Mouse (Mus musculus): ENCODE results near the gene Tssk6. TPM values are rescaled to one million over a fixed set of nuclear protein-coding genes. Genes with fewer than 3 reads are reported as not detected.

Gene Tssk6
- polyA plus RNA-seq, 1 experiment from 2014 or later: 2.3 TPM

DNA sequence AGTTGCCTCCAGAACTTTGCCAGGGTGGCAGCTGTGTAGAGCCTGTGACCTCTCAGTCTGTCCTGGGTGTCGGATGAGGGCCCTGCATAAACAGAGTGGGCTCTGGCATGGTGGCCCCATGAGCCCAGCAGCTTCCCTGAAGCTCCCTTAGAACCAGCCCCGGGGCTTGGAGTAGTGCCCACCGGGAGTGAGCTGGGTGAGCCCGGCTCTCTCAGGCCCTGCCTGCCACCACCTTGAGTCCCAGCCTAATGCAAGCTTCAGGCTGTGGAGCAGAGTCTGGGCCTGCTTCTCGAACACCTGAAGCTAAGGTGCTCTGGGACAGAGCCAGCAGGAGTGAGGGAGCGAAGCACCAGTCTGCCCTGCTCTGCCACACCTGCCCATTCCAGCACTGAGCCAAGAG is 31.1 kb upstream of the Tssk6 start:
- no peaks in the 10 kb centered on the region for H3K36me3 ChIP-seq (ENCODE audit: control insufficient read depth, insufficient read depth, low read length)
- no peak for ATAC-seq (ENCODE audit: insufficient read depth, low FRiP score)
- H3K4me3 ChIP-seq (replicated peaks; ENCODE audit: low read length): no peak overlapping the region
- H3K9ac ChIP-seq (ENCODE audit: low read length): no peak overlapping the region
- WGBS: 87% methylated on average over 6 of the region's 6 CpGs
- no peaks in the 10 kb centered on the region for H3K4me1 ChIP-seq (ENCODE audit: control insufficient read depth, insufficient read depth, low read length)
- no peaks in the 10 kb centered on the region for H3K27me3 ChIP-seq (ENCODE audit: control insufficient read depth, insufficient read depth, low read length)
- no peak overlapping the region for H3K27ac ChIP-seq (ENCODE audit: low read length)
- H3K4me2 ChIP-seq (ENCODE audit: low read depth, low read length): no peak overlapping the region
- H3K9me3 ChIP-seq (replicated peaks; ENCODE audit: control insufficient read depth, low read length): no peaks in the 10 kb centered on the region

DNA sequence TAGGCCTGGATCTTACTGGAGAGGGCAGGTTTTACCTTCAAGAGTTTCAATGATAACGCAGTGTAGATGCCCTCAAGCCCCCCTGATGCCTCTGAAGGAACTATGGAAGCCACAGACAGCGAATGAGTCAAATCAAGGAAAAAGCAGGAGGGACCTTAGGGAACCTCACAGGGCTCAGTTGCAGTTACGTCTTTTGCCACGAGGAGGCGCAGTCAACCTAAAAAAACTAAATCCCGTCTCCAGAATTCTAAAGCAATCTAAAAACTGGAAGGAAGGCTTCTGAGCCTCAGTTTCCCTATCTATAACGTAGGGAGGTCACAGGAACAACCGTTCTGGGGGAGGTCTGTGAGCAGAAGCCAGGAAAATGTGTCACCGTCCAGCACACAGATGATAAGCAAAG is 27.8 kb upstream of the Tssk6 start:
- Histone ChIP-seq H3K4me2 (ENCODE audit: low read depth, low read length) (no peak overlapping the region), H3K27me3 (ENCODE audit: control insufficient read depth, insufficient read depth, low read length) (peaks cover 2% of the 10 kb centered on the region; the same call in 1 of the 2 replicates)
- ATAC-seq (ENCODE audit: insufficient read depth, low FRiP score): no peak

GRCm38 (mm10) chr8:69874654-69875053 is 27.3 kb upstream of the Tssk6 start:
- ATAC-seq (ENCODE audit: insufficient read depth, low FRiP score): no peak

More for the DNA sequence above, 27.8 kb upstream of the Tssk6 start:
- Histone ChIP-seq H3K4me1 (ENCODE audit: control insufficient read depth, insufficient read depth, low read length) (no peaks in the 10 kb centered on the region), H3K27ac (ENCODE audit: low read length) (no peak overlapping the region), H3K4me3 (replicated peaks; ENCODE audit: low read length) (no peak overlapping the region), H3K9me3 (replicated peaks; ENCODE audit: control insufficient read depth, low read length) (no peaks in the 10 kb centered on the region), H3K9ac (ENCODE audit: low read length) (no peak overlapping the region), H3K36me3 (ENCODE audit: control insufficient read depth, insufficient read depth, low read length) (no peaks in the 10 kb centered on the region)
- 10% methylated on average over 9 of the region's 9 CpGs for WGBS

DNA sequence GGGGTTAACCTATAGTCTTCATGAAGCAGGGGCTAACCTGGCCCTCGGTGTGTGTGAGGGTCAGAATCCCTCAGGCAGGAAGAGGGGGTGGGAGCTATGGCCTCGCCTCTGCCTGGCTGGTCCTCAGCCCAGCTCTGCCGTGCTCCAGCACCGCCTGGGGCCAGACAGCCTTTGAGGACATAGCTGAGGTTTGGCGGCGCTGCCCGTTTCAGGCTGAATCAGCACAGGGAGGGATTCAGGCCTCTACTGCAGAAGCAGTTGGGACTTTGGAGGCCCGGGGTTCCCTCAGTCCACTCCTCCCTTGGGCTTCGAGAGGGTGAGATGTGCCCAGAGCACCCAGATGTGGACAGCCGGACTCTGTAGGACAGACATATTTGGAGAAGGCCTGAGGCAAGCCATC is 25.9 kb upstream of the Tssk6 start:
- no peaks in the 10 kb centered on the region for H3K9me3 ChIP-seq (replicated peaks; ENCODE audit: control insufficient read depth, low read length)
- 44% methylated on average over 10 of the region's 10 CpGs for whole genome bisulfite sequencing
- H3K4me3 ChIP-seq (replicated peaks; ENCODE audit: low read length): no peak overlapping the region
- H3K27me3 ChIP-seq (ENCODE audit: control insufficient read depth, insufficient read depth, low read length): peaks cover 21% of the 10 kb centered on the region
- no peaks in the 10 kb centered on the region for H3K36me3 ChIP-seq (ENCODE audit: control insufficient read depth, insufficient read depth, low read length)
- H3K4me1 ChIP-seq (ENCODE audit: control insufficient read depth, insufficient read depth, low read length): no peaks in the 10 kb centered on the region
- no peak for ATAC-seq (ENCODE audit: insufficient read depth, low FRiP score)
- H3K4me2 ChIP-seq (ENCODE audit: low read depth, low read length): no peak overlapping the region
- H3K9ac ChIP-seq (ENCODE audit: low read length): no peak overlapping the region
- H3K27ac ChIP-seq (ENCODE audit: low read length): no peak overlapping the region

More at GRCm38 (mm10) chr8:69874654-69875053, 27.3 kb upstream of the Tssk6 start:
- no peak overlapping the region for H3K27ac ChIP-seq (ENCODE audit: low read length)
- H3K4me3 ChIP-seq (replicated peaks; ENCODE audit: low read length): no peak overlapping the region
- no peaks in the 10 kb centered on the region for H3K36me3 ChIP-seq (ENCODE audit: control insufficient read depth, insufficient read depth, low read length)
- peaks cover 7% of the 10 kb centered on the region for H3K27me3 ChIP-seq (ENCODE audit: control insufficient read depth, insufficient read depth, low read length)
- no peaks in the 10 kb centered on the region for H3K4me1 ChIP-seq (ENCODE audit: control insufficient read depth, insufficient read depth, low read length)
- 75% methylated on average over 13 of the region's 13 CpGs for WGBS
- H3K4me2 ChIP-seq (ENCODE audit: low read depth, low read length): no peak overlapping the region
- no peaks in the 10 kb centered on the region for H3K9me3 ChIP-seq (replicated peaks; ENCODE audit: control insufficient read depth, low read length)
- no peak overlapping the region for H3K9ac ChIP-seq (ENCODE audit: low read length)

- Histone ChIP-seq H3K9me3 (replicated peaks; ENCODE audit: control insufficient read depth, low read length) (no peaks in the 10 kb centered on the region), H3K27ac (ENCODE audit: low read length) (no peak overlapping the region), H3K4me2 (ENCODE audit: low read depth, low read length) (no peak overlapping the region), H3K4me3 (replicated peaks; ENCODE audit: low read length) (no peak overlapping the region), H3K9ac (ENCODE audit: low read length) (no peak overlapping the region), H3K4me1 (ENCODE audit: control insufficient read depth, insufficient read depth, low read length) (peaks cover 4% of the 10 kb centered on the region; the same call in 1 of the 2 replicates), H3K36me3 (ENCODE audit: control insufficient read depth, insufficient read depth, low read length) (no peaks in the 10 kb centered on the region), H3K27me3 (ENCODE audit: control insufficient read depth, insufficient read depth, low read length) (peaks cover 30% of the 10 kb centered on the region)
- ATAC-seq (ENCODE audit: insufficient read depth, low FRiP score): no peak
- 74% methylated on average over 10 of the region's 10 CpGs for WGBS
These were observed 25.0 kb upstream of the Tssk6 start for GRCm38 (mm10) chr8:69876967-69877366.

DNA sequence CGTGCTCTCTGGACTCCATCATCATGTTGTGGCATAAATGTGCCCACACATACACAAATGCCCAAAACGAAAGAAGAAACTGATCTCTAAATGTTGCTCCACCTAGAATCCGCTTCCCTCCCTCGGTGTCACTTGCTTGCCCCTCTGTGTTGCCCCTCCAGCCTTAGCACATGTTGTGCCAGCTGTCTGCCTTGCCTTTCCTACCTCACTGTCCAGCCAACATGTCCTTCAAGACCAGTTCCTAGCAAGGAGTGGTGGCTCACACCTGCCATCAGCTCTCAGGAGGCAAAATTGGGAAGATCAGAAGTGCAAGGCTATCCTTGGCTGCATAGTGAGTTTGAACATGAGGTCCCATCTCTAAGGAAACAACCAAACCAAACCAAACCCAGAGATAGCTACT is 24.6 kb upstream of the Tssk6 start:
- H3K27me3 ChIP-seq (ENCODE audit: control insufficient read depth, insufficient read depth, low read length): peaks cover 34% of the 10 kb centered on the region
- WGBS: 90% methylated on average over 4 of the region's 4 CpGs
- H3K9me3 ChIP-seq (replicated peaks; ENCODE audit: control insufficient read depth, low read length): no peaks in the 10 kb centered on the region

GRCm38 (mm10) chr8:69877992-69878391 is 24.0 kb upstream of the Tssk6 start:
- no peak for ATAC-seq (ENCODE audit: insufficient read depth, low FRiP score)
- WGBS: 60% methylated on average over 3 of the region's 3 CpGs
- Histone ChIP-seq H3K9me3 (replicated peaks; ENCODE audit: control insufficient read depth, low read length) (no peaks in the 10 kb centered on the region), H3K9ac (ENCODE audit: low read length) (peak overlapping the region; percentile 35; the same call in 1 of the 2 replicates), H3K27ac (ENCODE audit: low read length) (no peak overlapping the region), H3K4me1 (ENCODE audit: control insufficient read depth, insufficient read depth, low read length) (peaks cover 5% of the 10 kb centered on the region; the same call in 1 of the 2 replicates), H3K27me3 (ENCODE audit: control insufficient read depth, insufficient read depth, low read length) (peaks cover 40% of the 10 kb centered on the region), H3K4me2 (ENCODE audit: low read depth, low read length) (no peak overlapping the region), H3K36me3 (ENCODE audit: control insufficient read depth, insufficient read depth, low read length) (no peaks in the 10 kb centered on the region), H3K4me3 (replicated peaks; ENCODE audit: low read length) (no peak overlapping the region)

More for the DNA sequence above, 24.6 kb upstream of the Tssk6 start:
- ATAC-seq (ENCODE audit: insufficient read depth, low FRiP score): no peak
- H3K4me3 ChIP-seq (replicated peaks; ENCODE audit: low read length): no peak overlapping the region
- no peaks in the 10 kb centered on the region for H3K36me3 ChIP-seq (ENCODE audit: control insufficient read depth, insufficient read depth, low read length)
- no peak overlapping the region for H3K27ac ChIP-seq (ENCODE audit: low read length)
- no peak overlapping the region for H3K4me2 ChIP-seq (ENCODE audit: low read depth, low read length)
- peaks cover 5% of the 10 kb centered on the region; the same call in 1 of the 2 replicates for H3K4me1 ChIP-seq (ENCODE audit: control insufficient read depth, insufficient read depth, low read length)
- H3K9ac ChIP-seq (ENCODE audit: low read length): no peak overlapping the region

DNA sequence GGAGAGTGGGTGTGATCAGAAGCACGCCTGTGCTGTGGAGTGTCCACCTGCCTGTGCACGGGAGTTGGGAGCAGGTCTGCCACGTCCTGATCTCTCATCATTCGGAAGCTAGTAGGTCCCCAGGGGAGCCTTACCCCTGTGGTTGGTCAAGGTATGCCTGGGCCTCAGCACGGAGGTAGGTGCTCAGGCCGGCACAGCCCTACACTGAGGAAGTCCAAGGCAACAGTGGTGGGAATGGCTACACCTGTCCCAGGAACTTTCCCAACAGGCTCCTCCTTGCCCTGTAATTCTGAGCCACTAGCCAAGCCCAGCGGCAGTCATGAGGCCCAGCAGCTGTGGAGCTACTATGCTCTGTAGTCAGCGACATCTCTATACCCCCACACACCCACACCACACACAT is 22.3 kb upstream of the Tssk6 start:
- H3K27ac ChIP-seq (ENCODE audit: low read length): no peak overlapping the region
- peaks cover 5% of the 10 kb centered on the region; the same call in 1 of the 2 replicates for H3K4me1 ChIP-seq (ENCODE audit: control insufficient read depth, insufficient read depth, low read length)
- ATAC-seq (ENCODE audit: insufficient read depth, low FRiP score): peak; percentile 48
- H3K4me3 ChIP-seq (replicated peaks; ENCODE audit: low read length): no peak overlapping the region
- H3K36me3 ChIP-seq (ENCODE audit: control insufficient read depth, insufficient read depth, low read length): no peaks in the 10 kb centered on the region
- peaks cover 57% of the 10 kb centered on the region for H3K27me3 ChIP-seq (ENCODE audit: control insufficient read depth, insufficient read depth, low read length)
- whole genome bisulfite sequencing: 61% methylated on average over 8 of the region's 8 CpGs
- H3K9me3 ChIP-seq (replicated peaks; ENCODE audit: control insufficient read depth, low read length): no peaks in the 10 kb centered on the region
- H3K9ac ChIP-seq (ENCODE audit: low read length): no peak overlapping the region
- no peak overlapping the region for H3K4me2 ChIP-seq (ENCODE audit: low read depth, low read length)

DNA sequence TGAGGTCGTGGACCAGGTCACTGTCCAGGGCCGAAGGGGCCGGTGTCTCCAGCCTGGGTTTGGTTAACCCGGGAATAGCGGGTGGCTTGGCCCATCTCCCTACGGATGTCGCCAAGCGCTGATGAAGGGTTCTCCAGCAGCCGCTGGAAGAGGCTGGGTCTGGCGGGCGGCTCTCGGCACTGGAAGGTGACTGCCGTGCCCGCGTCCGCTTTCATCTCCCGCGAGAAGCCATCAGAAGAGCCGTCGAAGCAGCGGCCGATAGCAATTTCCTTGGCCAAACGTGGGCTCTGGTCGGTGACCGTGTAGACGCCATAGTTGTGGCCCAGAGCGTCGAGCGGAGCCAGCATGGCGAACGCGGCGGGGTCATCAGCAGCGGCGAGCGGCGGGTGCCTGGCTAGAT is 21.1 kb upstream of the Tssk6 start:
- no peak overlapping the region for H3K27ac ChIP-seq (ENCODE audit: low read length)
- 13% methylated on average over 37 of the region's 37 CpGs for WGBS
- no peak overlapping the region for H3K9ac ChIP-seq (ENCODE audit: low read length)
- peak overlapping the region; percentile 48 for H3K4me3 ChIP-seq (replicated peaks; ENCODE audit: low read length)
- H3K9me3 ChIP-seq (replicated peaks; ENCODE audit: control insufficient read depth, low read length): no peaks in the 10 kb centered on the region
- H3K4me2 ChIP-seq (ENCODE audit: low read depth, low read length): peak overlapping the region; percentile 66; the same call in 1 of the 2 replicates
- H3K36me3 ChIP-seq (ENCODE audit: control insufficient read depth, insufficient read depth, low read length): no peaks in the 10 kb centered on the region
- H3K27me3 ChIP-seq (ENCODE audit: control insufficient read depth, insufficient read depth, low read length): peaks cover 69% of the 10 kb centered on the region
- peaks cover 5% of the 10 kb centered on the region; the same call in 1 of the 2 replicates for H3K4me1 ChIP-seq (ENCODE audit: control insufficient read depth, insufficient read depth, low read length)
- no peak for ATAC-seq (ENCODE audit: insufficient read depth, low FRiP score)

Data from stomach, embryonic 16.5 days (tissue).